Mouse (Mus musculus) heart, embryonic 13.5 days (tissue): Measurements from ENCODE around the gene Cldn6. TPM values are rescaled to one million over a fixed set of nuclear protein-coding genes. Genes with fewer than 3 reads are reported as not detected.

Experiments
- ATAC-seq: fragments of 200-750 bp; cut with Nextera tagmentation; 2 replicates; pipeline ENCODE4 v1.8.0; 2017; ENCODE audit warnings: moderate TSS enrichment; ENCODE audit not compliant: insufficient number of reproducible peaks, low FRiP score, low TSS enrichment; ENCODE audit errors: extremely low read depth
- H3K27ac ChIP-seq: fragments of 300-500 bp; sonication (generic); replicated peaks from 2 replicates; pipeline ENCODE4 v1.5.1; 2015; ENCODE audit warnings: moderate library complexity, mild to moderate bottlenecking, inconsistent platforms
- H3K27me3 ChIP-seq: fragments of 300-500 bp; sonication (generic); replicated peaks from 2 replicates; pipeline ENCODE4 v1.6.1; 2015; ENCODE audit warnings: mild to moderate bottlenecking, inconsistent platforms
- H3K36me3 ChIP-seq: fragments of 300-500 bp; sonication (generic); 2 replicates; pipeline ENCODE4 v1.6.1; 2015; ENCODE audit warnings: mild to moderate bottlenecking, inconsistent platforms
- H3K4me1 ChIP-seq: fragments of 300-500 bp; sonication (generic); 2 replicates; pipeline ENCODE4 v1.6.1; 2015; ENCODE audit warnings: inconsistent platforms
- H3K4me2 ChIP-seq: fragments of 300-500 bp; sonication (generic); 2 replicates; pipeline ENCODE4 v1.6.1; 2015; ENCODE audit warnings: inconsistent platforms, mild to moderate bottlenecking, moderate library complexity
- H3K4me3 ChIP-seq: fragments of 300-500 bp; sonication (generic); 2 replicates; pipeline ENCODE4 v1.5.1; 2015; ENCODE audit warnings: moderate library complexity, mild to moderate bottlenecking, inconsistent platforms
- H3K9ac ChIP-seq: fragments of 300-500 bp; sonication (generic); 2 replicates; pipeline ENCODE4 v1.6.1; 2015; ENCODE audit warnings: inconsistent platforms, mild to moderate bottlenecking, moderate library complexity
- H3K9me3 ChIP-seq: fragments of 300-500 bp; sonication (generic); 2 replicates; pipeline ENCODE4 v1.6.1; 2016; ENCODE audit warnings: inconsistent platforms
- WGBS: fragments of 180-500 bp; shearing (Covaris S2); methylation state at CpG from one replicate; pipeline ENCODE4 v1.1.7; 2015; ENCODE audit warnings: mixed read lengths; 5-methylcytosine and 5-hydroxymethylcytosine counted together
- polyA plus RNA-seq: library from polyadenylated mRNA; unstranded; fragments of >200 nt; fragmentation: Nextera tagmentation; extraction: Ambion mirVana; gene quantifications from 2 replicates; pipeline ENCODE4 v1.2.1, GENCODE M21; 2015

The Cldn6 gene
- polyA plus RNA-seq, 1 experiment from 2014 or later, result 10.7 TPM

DNA sequence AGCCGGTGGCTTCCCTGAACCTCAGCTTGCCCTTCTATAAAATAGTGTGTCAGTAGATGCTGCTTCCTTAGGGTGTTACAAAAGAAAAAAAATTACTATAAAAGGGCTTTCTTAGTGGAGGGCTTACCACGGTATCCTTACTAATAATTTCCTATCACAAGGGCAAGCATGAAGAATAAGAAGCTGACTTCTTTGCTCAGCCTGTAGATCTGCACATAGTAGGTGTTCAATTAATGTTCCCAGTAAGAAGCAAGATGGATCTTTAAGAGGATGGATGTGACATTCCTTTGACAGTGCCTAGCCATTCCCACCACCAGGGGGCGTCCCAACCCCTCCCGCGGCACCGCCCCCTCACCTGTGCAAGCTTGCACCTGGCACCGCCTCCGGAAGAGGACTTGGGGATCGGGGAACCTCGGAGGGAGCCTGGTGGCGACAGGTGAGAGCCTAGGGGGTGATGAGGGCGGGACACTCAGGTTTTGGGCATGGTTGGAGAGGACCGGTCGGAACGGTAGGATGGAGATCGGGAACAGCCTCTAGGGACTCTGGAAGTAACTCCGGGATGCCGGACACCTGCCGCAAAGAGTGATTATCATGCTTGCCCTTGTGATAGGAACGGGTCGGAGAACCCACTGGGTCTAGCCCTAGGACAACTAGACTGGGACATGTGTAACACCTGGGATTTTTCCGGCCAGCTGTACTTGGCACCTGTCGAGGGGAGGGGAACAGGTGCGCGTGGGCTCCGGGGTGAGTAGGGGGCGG is 18.8 kb upstream of the Cldn6 start, which contains the start of gene Bicdl2:
Gene Bicdl2 (plus strand): TSS at position 390 of the 759 bp plus-strand sequence.
- no peak for ATAC-seq
- 0 out of 2 replicates have a peak within 1 kb of the TSS, but pooled peaks have one; percentile 33 for H3K9ac ChIP-seq
- H3K27me3 ChIP-seq, result peaks cover 70% of the 10 kb centered on the region
- 6% methylated on average over 27 of the region's 27 CpGs for WGBS
- H3K4me1 ChIP-seq, result peaks cover 14% of the 10 kb centered on the region
- peak within 1 kb of the TSS; percentile 32 for H3K4me3 ChIP-seq
- H3K27ac ChIP-seq, result no peak within 1 kb of the TSS
- H3K36me3 ChIP-seq, result no peaks in the 10 kb centered on the region
- H3K4me2 ChIP-seq, result peak within 1 kb of the TSS; percentile 54
- H3K9me3 ChIP-seq, result no peaks in the 10 kb centered on the region

- Histone ChIP-seq H3K9ac (0 out of 2 replicates have a peak overlapping the region, but pooled peaks have one; percentile 33), H3K4me1 (peaks cover 14% of the 10 kb centered on the region), H3K4me3 (peak overlapping the region; percentile 32), H3K27ac (no peak overlapping the region), H3K4me2 (peak overlapping the region; percentile 54), H3K9me3 (no peaks in the 10 kb centered on the region), H3K27me3 (peaks cover 69% of the 10 kb centered on the region), H3K36me3 (no peaks in the 10 kb centered on the region)
- WGBS, result 6% methylated on average over 14 of the region's 14 CpGs
- ATAC-seq, result no peak
Observed at GRCm38 (mm10) chr17:23660876-23661200, 18.2 kb upstream of the Cldn6 start.

- under 1% methylated on average over 9 of the region's 9 CpGs for WGBS
- Histone ChIP-seq H3K4me3 (no peak overlapping the region), H3K9ac (no peak overlapping the region), H3K4me1 (peaks cover 14% of the 10 kb centered on the region), H3K36me3 (peaks cover 5% of the 10 kb centered on the region), H3K27ac (no peak overlapping the region), H3K4me2 (no peak overlapping the region), H3K9me3 (no peaks in the 10 kb centered on the region), H3K27me3 (peaks cover 65% of the 10 kb centered on the region)
- ATAC-seq, result no peak
Observed at GRCm38 (mm10) chr17:23661526-23661925, 17.5 kb upstream of the Cldn6 start.

DNA sequence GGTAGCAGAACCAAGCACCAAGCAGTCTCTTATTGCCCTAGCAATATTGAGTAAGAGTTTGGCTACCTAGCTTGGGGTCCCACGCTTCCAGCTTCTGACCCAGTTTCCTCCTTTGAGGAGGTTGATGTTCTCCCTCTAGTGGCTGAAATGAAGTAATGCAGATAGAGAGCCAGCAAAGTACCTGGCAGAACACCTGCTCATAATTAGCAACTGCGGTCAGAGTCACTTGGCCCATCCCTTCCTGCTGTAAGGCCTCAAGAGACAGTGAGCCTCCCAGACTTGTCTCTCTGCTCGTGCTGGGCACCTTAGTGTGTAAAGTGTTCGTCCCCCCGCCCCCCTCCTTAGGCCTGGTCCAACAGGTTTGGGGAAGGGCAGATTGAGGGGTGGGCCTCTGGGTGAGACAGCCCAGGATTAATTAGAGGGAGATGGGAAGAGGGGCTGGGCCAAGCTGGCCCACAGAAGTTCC is 14.5 kb upstream of the Cldn6 start:
- no peaks in the 10 kb centered on the region for H3K9me3 ChIP-seq
- H3K4me2 ChIP-seq, result no peak overlapping the region
- H3K27ac ChIP-seq, result no peak overlapping the region
- H3K27me3 ChIP-seq, result peaks cover 43% of the 10 kb centered on the region
- H3K36me3 ChIP-seq, result peaks cover 36% of the 10 kb centered on the region
- no peak overlapping the region for H3K4me3 ChIP-seq
- 21% methylated on average over 5 of the region's 5 CpGs for WGBS
- no peak for ATAC-seq
- no peak overlapping the region for H3K9ac ChIP-seq
- peaks cover 14% of the 10 kb centered on the region for H3K4me1 ChIP-seq

DNA sequence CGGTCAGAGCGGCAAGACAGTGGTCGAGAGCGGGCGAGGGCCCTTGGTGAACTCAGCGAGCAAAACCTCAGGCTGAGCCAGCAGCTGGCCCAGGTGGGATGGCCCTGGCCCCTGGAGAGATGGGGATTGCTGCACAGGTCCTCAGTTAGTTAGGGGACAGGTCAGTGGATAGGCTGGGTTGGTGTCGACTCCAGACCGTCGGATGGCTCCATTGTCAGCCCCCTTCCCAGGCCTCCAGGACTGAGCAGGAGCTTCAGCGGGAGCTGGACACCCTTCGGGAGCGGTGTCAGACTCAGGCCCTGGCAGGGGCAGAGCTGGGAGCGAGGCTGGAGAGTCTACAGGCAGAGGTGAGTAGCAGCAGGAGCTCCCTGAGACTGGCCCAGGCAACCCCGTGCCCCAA is 13.5 kb upstream of the Cldn6 start:
- peaks cover 45% of the 10 kb centered on the region for H3K36me3 ChIP-seq
- H3K9me3 ChIP-seq, result no peaks in the 10 kb centered on the region
- no peak overlapping the region for H3K4me3 ChIP-seq
- H3K9ac ChIP-seq, result 0 out of 2 replicates have a peak overlapping the region, but pooled peaks have one; percentile 8
- H3K27me3 ChIP-seq, result peaks cover 34% of the 10 kb centered on the region
- H3K4me2 ChIP-seq, result no peak overlapping the region
- no peak for ATAC-seq
- H3K27ac ChIP-seq, result no peak overlapping the region
- H3K4me1 ChIP-seq, result peaks cover 11% of the 10 kb centered on the region
- WGBS, result 79% methylated on average over 14 of the region's 14 CpGs

DNA sequence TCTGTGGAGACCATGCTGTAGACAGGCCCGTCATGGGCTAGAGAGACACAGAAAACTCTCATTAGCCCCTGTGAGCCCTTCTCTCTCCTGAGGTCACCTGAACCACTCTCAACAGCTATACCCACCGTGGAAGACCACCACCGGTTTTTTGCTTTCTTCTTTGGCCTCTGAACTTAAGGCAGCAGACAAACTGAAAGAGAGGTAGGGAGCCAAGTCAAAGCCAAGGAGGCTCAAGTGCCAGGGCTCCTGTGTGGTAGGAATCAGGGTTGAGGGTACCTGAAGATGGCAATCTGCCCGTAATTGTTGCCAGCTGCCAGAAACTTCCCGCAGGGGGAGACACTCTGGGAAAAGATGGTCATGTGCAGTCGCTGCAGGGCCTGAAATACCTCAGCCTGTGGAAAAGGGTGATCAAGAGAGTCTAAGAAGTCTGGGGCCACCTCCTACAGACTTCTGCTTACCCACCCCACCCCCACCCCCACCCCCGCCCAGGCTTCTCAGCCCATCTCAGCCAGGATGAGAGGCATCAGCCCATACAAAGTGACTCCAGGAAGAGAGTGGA is 8.5 kb upstream of the Cldn6 start:
- Histone ChIP-seq H3K27me3 (no peaks in the 10 kb centered on the region), H3K4me1 (peaks cover 26% of the 10 kb centered on the region), H3K9ac (no peak overlapping the region), H3K36me3 (peaks cover 58% of the 10 kb centered on the region), H3K27ac (no peak overlapping the region), H3K4me3 (no peak overlapping the region), H3K9me3 (no peaks in the 10 kb centered on the region), H3K4me2 (no peak overlapping the region)
- WGBS, result 90% methylated on average over 7 of the region's 7 CpGs
- no peak for ATAC-seq

GRCm38 (mm10) chr17:23671519-23671918 is 7.5 kb upstream of the Cldn6 start:
- no peak overlapping the region for H3K27ac ChIP-seq
- no peaks in the 10 kb centered on the region for H3K27me3 ChIP-seq
- H3K4me2 ChIP-seq, result no peak overlapping the region
- 82% methylated on average over 3 of the region's 3 CpGs for WGBS
- H3K36me3 ChIP-seq, result peaks cover 54% of the 10 kb centered on the region
- H3K9ac ChIP-seq, result no peak overlapping the region
- no peak overlapping the region for H3K4me3 ChIP-seq
- no peaks in the 10 kb centered on the region for H3K9me3 ChIP-seq
- H3K4me1 ChIP-seq, result peaks cover 35% of the 10 kb centered on the region
- no peak for ATAC-seq

GRCm38 (mm10) chr17:23672761-23673160 is 6.3 kb upstream of the Cldn6 start:
- Histone ChIP-seq H3K9ac (peak overlapping the region; percentile 86), H3K4me1 (peaks cover 40% of the 10 kb centered on the region), H3K4me3 (peak overlapping the region; percentile 79), H3K27ac (no peak overlapping the region), H3K4me2 (peak overlapping the region; percentile 88), H3K9me3 (no peaks in the 10 kb centered on the region), H3K36me3 (peaks cover 42% of the 10 kb centered on the region), H3K27me3 (peaks cover 3% of the 10 kb centered on the region)
- 68% methylated on average over 3 of the region's 3 CpGs for WGBS
- no peak for ATAC-seq

DNA sequence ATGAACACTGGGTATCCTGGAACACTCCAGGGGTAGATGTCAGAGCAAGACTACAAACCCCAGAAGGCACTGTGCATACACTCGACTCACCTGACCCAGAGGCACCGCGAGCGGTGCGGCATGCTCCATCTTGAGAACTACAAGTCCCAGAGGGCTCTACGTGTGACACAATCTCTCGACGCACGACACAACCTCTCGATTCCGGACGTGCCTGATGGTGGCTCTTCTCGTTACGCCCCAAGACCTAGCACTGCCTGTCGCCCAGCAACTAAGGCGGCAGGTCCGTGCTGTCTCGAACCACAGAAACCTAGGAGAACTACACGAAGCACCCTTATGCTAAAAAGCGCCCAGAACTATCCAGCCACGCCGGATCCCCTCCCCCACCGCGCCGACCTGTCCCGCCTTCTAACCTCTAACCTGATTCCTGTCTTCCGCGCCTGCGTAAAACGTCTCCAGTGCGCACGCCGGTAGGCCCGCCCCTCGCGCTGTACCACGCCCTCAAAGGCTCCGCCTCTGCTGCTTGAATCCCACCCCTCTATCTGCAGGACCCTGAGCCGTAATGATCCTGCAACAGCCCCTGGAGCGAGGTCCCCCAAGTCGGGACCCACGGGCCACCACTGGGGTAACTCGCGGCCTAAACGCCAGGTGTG is 5.5 kb upstream of the Cldn6 start, which contains the start of the genes Hcfc1r1 and Thoc6:
Gene Hcfc1r1 (plus strand): TSS at position 173 of the 650 bp plus-strand sequence.
Gene Thoc6 (minus strand): TSS at position 459 of the 650 bp plus-strand sequence.
- Histone ChIP-seq H3K36me3 (peaks cover 34% of the 10 kb centered on the region), H3K27me3 (peaks cover 11% of the 10 kb centered on the region), H3K27ac (peak within 1 kb of the TSS; percentile 98), H3K4me1 (peaks cover 41% of the 10 kb centered on the region), H3K9me3 (no peaks in the 10 kb centered on the region), H3K9ac (peak within 1 kb of the TSS; percentile 86), H3K4me3 (peak within 1 kb of the TSS; percentile 79), H3K4me2 (peak within 1 kb of the TSS; percentile 88)
- WGBS, result under 1% methylated on average over 45 of the region's 45 CpGs
- peak; percentile 83 for ATAC-seq

DNA sequence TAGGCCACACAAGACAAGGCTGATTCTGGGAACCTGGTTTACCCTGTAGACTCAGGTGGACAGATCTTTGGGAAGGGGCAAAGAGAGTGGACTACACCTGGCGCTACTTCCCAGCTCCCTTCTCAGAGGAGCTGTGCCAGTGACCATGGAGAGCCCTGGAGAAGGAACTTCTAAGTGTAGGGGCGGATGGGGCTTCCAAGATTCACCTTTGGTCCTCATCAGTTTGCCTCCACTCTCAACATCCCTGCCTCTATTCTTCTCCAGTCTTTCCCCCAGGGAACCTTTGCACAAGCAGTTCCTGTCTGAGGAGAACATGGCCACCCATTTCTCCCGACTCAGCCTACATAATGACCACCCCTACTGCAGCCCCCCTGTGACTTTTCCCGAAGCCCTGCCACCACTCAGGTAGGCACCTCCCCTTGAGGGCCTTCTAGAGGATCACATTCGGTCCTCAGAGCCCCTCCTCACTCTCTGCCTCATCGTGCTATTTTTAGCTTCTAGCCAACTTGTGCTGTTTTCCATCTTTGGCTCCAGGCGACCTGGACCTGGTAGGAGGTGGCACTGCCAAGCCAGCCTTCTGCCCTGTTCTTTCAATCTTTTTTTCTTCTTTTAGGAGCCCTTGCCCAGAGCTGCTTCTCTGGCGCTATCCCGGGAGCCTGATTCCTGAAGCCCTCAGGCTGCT is 4.6 kb upstream of the Cldn6 start:
- ATAC-seq, result no peak
- 16% methylated on average over 9 of the region's 9 CpGs for WGBS
- no peaks in the 10 kb centered on the region for H3K9me3 ChIP-seq
- H3K9ac ChIP-seq, result peak overlapping the region; percentile 86
- H3K4me3 ChIP-seq, result peak overlapping the region; percentile 79
- H3K36me3 ChIP-seq, result peaks cover 25% of the 10 kb centered on the region
- peaks cover 20% of the 10 kb centered on the region for H3K27me3 ChIP-seq
- H3K27ac ChIP-seq, result peak overlapping the region; percentile 98
- peaks cover 44% of the 10 kb centered on the region for H3K4me1 ChIP-seq
- H3K4me2 ChIP-seq, result peak overlapping the region; percentile 88

GRCm38 (mm10) chr17:23675127-23675526 is 3.9 kb upstream of the Cldn6 start:
- Histone ChIP-seq H3K4me3 (peak overlapping the region; percentile 79), H3K9me3 (no peaks in the 10 kb centered on the region), H3K4me2 (peak overlapping the region; percentile 88), H3K36me3 (peaks cover 18% of the 10 kb centered on the region), H3K27ac (peak overlapping the region; percentile 98), H3K4me1 (peaks cover 47% of the 10 kb centered on the region), H3K27me3 (peaks cover 27% of the 10 kb centered on the region), H3K9ac (peak overlapping the region; percentile 86)
- ATAC-seq, result no peak
- 14% methylated on average over 5 of the region's 5 CpGs for WGBS
